Mouse (Mus musculus) kidney, adult 2 months (tissue): ENCODE measurements at regions not wholly inside any gene's neighbourhood (a gene's known extent, or its start where the extent isn't known, plus 50 kb on each side); places are given as distances from the start of the nearest gene placed in this dataset.

Source experiments
- DNase-seq: peaks from one replicate; pipeline ENCODE4 v3.0.0; 2021
- H3K27ac ChIP-seq: fragments of 200-500 bp; 2 replicates; pipeline ENCODE4 v1.5.1; 2012; ENCODE audit warnings: low read depth, low read length, control low read depth, inconsistent platforms; ENCODE audit not compliant: insufficient read depth
- H3K27me3 ChIP-seq: fragments of 200-500 bp; replicated peaks from 2 replicates; pipeline ENCODE4 v1.6.1; 2012; ENCODE audit warnings: mild to moderate bottlenecking, moderate library complexity, low read length, inconsistent platforms; ENCODE audit not compliant: control insufficient read depth, insufficient read depth
- H3K36me3 ChIP-seq: fragments of 200-500 bp; 2 replicates; pipeline ENCODE4 v1.6.1; 2012; ENCODE audit warnings: mild to moderate bottlenecking, moderate library complexity, low read length, inconsistent platforms; ENCODE audit not compliant: control insufficient read depth, insufficient read depth
- H3K4me1 ChIP-seq: fragments of 200-500 bp; 2 replicates; pipeline ENCODE4 v1.6.1; 2011; ENCODE audit warnings: low read length; ENCODE audit not compliant: control insufficient read depth, insufficient read depth
- H3K4me3 ChIP-seq: fragments of 200-500 bp; 2 replicates; pipeline ENCODE4 v1.5.1; 2011; ENCODE audit warnings: mild to moderate bottlenecking, low read depth, low read length, control low read depth; ENCODE audit not compliant: insufficient read depth
- CTCF ChIP-seq: fragments of 200-500 bp; conservative IDR thresholded peaks from 2 replicates; pipeline ENCODE4 v1.5.1; 2011; ENCODE audit warnings: low read depth, mild to moderate bottlenecking, control low read depth, low read length, moderate library complexity, mixed read lengths; ENCODE audit not compliant: insufficient read depth, insufficient read length
- POLR2A ChIP-seq: fragments of 200-500 bp; IDR thresholded peaks from one replicate; pipeline ENCODE4 v1.6.1; 2011; ENCODE audit warnings: low read depth, low read length, control low read depth
- WGBS: fragments of 180-500 bp; shearing (Covaris S2); methylation state at CpG from one replicate; pipeline ENCODE4 v1.1.7; 2018; 5-methylcytosine and 5-hydroxymethylcytosine counted together

- Histone ChIP-seq H3K36me3 (no peaks in the 10 kb centered on the region), H3K27me3 (no peaks in the 10 kb centered on the region), H3K27ac (no peak overlapping the region), H3K4me3 (no peak overlapping the region), H3K4me1 (no peaks in the 10 kb centered on the region)
- no peak for DNase-seq
- TF ChIP-seq CTCF: no peak
- TF ChIP-seq POLR2A: no peak
- 24% methylated on average over 4 of the region's 4 CpGs for WGBS
Observed at GRCm38 (mm10) chr17:49262394-49262793, 165.8 kb upstream of the Mocs1 start.

GRCm38 (mm10) chr17:49266343-49266742, 161.8 kb upstream of the Mocs1 start:
- H3K27me3 ChIP-seq: no peaks in the 10 kb centered on the region
- no peaks in the 10 kb centered on the region for H3K36me3 ChIP-seq
- 76% methylated on average over 4 of the region's 4 CpGs for WGBS
- no peaks in the 10 kb centered on the region for H3K4me1 ChIP-seq
- TF ChIP-seq POLR2A (no peak), CTCF (peak; percentile 73)
- DNase-seq: peak; percentile 10
- no peak overlapping the region for H3K4me3 ChIP-seq
- H3K27ac ChIP-seq: no peak overlapping the region

GRCm38 (mm10) chr17:49269943-49270342, 158.2 kb upstream of the Mocs1 start:
- Histone ChIP-seq H3K4me1 (no peaks in the 10 kb centered on the region), H3K27ac (no peak overlapping the region), H3K36me3 (no peaks in the 10 kb centered on the region), H3K4me3 (no peak overlapping the region), H3K27me3 (no peaks in the 10 kb centered on the region)
- 76% methylated on average over 7 of the region's 7 CpGs for whole genome bisulfite sequencing
- peak; percentile 7 for DNase-seq
- TF ChIP-seq CTCF (no peak), POLR2A (no peak)

- H3K4me1 ChIP-seq: no peaks in the 10 kb centered on the region
- no peak for DNase-seq
- no peak for TF ChIP-seq CTCF
- no peak for TF ChIP-seq POLR2A
- 39% methylated on average over 11 of the region's 11 CpGs for WGBS
- no peaks in the 10 kb centered on the region for H3K27me3 ChIP-seq
- H3K4me3 ChIP-seq: no peak overlapping the region
- H3K27ac ChIP-seq: no peak overlapping the region
- H3K36me3 ChIP-seq: no peaks in the 10 kb centered on the region
Observed at GRCm38 (mm10) chr17:49272661-49273448, 155.3 kb upstream of the Mocs1 start.

GRCm38 (mm10) chr17:49274936-49275335, 153.2 kb upstream of the Mocs1 start:
- DNase-seq: no peak
- no peaks in the 10 kb centered on the region for H3K27me3 ChIP-seq
- WGBS: 95% methylated on average over 3 of the region's 3 CpGs
- TF ChIP-seq POLR2A (no peak), CTCF (no peak)
- no peak overlapping the region for H3K4me3 ChIP-seq
- H3K36me3 ChIP-seq: no peaks in the 10 kb centered on the region
- H3K4me1 ChIP-seq: no peaks in the 10 kb centered on the region
- no peak overlapping the region for H3K27ac ChIP-seq

- Histone ChIP-seq H3K27me3 (no peaks in the 10 kb centered on the region), H3K36me3 (no peaks in the 10 kb centered on the region), H3K4me3 (no peak overlapping the region), H3K4me1 (no peaks in the 10 kb centered on the region), H3K27ac (no peak overlapping the region)
- no peak for DNase-seq
- WGBS: 92% methylated on average over 2 of the region's 2 CpGs
- no peak for TF ChIP-seq CTCF
- no peak for TF ChIP-seq POLR2A
Observed at GRCm38 (mm10) chr17:49275421-49275820, 152.7 kb upstream of the Mocs1 start.

GRCm38 (mm10) chr17:49275916-49276315, 152.2 kb upstream of the Mocs1 start:
- H3K27ac ChIP-seq: no peak overlapping the region
- TF ChIP-seq CTCF: no peak
- no peak for TF ChIP-seq POLR2A
- H3K4me1 ChIP-seq: no peaks in the 10 kb centered on the region
- WGBS: 93% methylated on average over 2 of the region's 2 CpGs
- no peak overlapping the region for H3K4me3 ChIP-seq
- H3K27me3 ChIP-seq: no peaks in the 10 kb centered on the region
- no peaks in the 10 kb centered on the region for H3K36me3 ChIP-seq
- no peak for DNase-seq
